Mouse (Mus musculus) liver, embryonic 14.5 days (tissue): ENCODE results near the gene Lsamp. TPM values are rescaled to one million over a fixed set of nuclear protein-coding genes. Genes with fewer than 3 reads are reported as not detected.
A peak's percentile ranks its signal among the peaks of the same experiment; 100 is the strongest.

ENCODE experiments used
- ATAC-seq: fragments of 200-750 bp; cut with Nextera tagmentation; 2 replicates; pipeline ENCODE4 v1.8.0; 2017; ENCODE audit warnings: moderate number of reproducible peaks, mild to moderate bottlenecking, moderate library complexity; ENCODE audit not compliant: insufficient read depth
- DNase-seq, 3 experiments: peaks; one replicate each; pipeline ENCODE4 v3.0.0-alpha.2; 2012 to 2013; ENCODE audit warnings: low read depth in 3 of 3, low spot score in 3 of 3
- H3K27ac ChIP-seq: fragments of 300-500 bp; sonication (generic); 2 replicates; pipeline ENCODE4 v1.5.1; 2014; ENCODE audit warnings: moderate library complexity, mild to moderate bottlenecking, control low read depth, inconsistent platforms
- H3K27me3 ChIP-seq: fragments of 300-500 bp; sonication (generic); 2 replicates; pipeline ENCODE4 v1.6.1; 2014; ENCODE audit warnings: mild to moderate bottlenecking, low read length, moderate library complexity; ENCODE audit not compliant: control insufficient read depth, insufficient read depth
- H3K36me3 ChIP-seq: fragments of 300-500 bp; sonication (generic); replicated peaks from 2 replicates; pipeline ENCODE4 v1.6.1; 2014; ENCODE audit warnings: low read depth; ENCODE audit not compliant: control insufficient read depth, insufficient read depth
- H3K4me1 ChIP-seq, 2 experiments: fragments of 200-500 bp in 1 of 2; fragments of 300-500 bp in 1 of 2; sonication (generic) in 1 of 2; replicated peaks; 2 replicates each; pipeline ENCODE4 v1.6.1; 2012 to 2014; ENCODE audit warnings: antibody characterized with exemption in 1 of 2, inconsistent platforms in 1 of 2, low read length in 1 of 2; ENCODE audit not compliant: control insufficient read depth in 2 of 2, insufficient read depth in 2 of 2
- H3K4me2 ChIP-seq: fragments of 300-500 bp; sonication (generic); 2 replicates; pipeline ENCODE4 v1.6.1; 2014; ENCODE audit warnings: low read depth, mild to moderate bottlenecking, control low read depth, moderate library complexity
- H3K4me3 ChIP-seq, 2 experiments: fragments of 200-500 bp in 1 of 2; fragments of 300-500 bp in 1 of 2; sonication (generic) in 1 of 2; 2 replicates each; pipeline ENCODE4 v1.5.1; 2012 to 2014; ENCODE audit warnings: low read depth in 2 of 2, low read length in 2 of 2, mild to moderate bottlenecking in 2 of 2, control low read depth in 1 of 2, inconsistent platforms in 1 of 2, moderate library complexity in 1 of 2; ENCODE audit not compliant: insufficient read depth in 1 of 2
- H3K9ac ChIP-seq: fragments of 300-500 bp; sonication (generic); replicated peaks from 2 replicates; pipeline ENCODE4 v1.6.1; 2014; ENCODE audit warnings: mild to moderate bottlenecking, control low read depth, moderate library complexity
- H3K9me3 ChIP-seq: fragments of 300-500 bp; sonication (generic); 2 replicates; pipeline ENCODE4 v1.6.1; 2016; ENCODE audit warnings: low read length, mixed read lengths; ENCODE audit not compliant: control insufficient read depth
- CTCF ChIP-seq: IDR thresholded peaks from 2 replicates; pipeline ENCODE4 v1.5.1; 2016; ENCODE audit warnings: antibody characterized with exemption, low read depth, control low read depth
- EP300 ChIP-seq: IDR thresholded peaks from 2 replicates; pipeline ENCODE4 v1.6.1; 2016; ENCODE audit warnings: antibody characterized with exemption, low read depth
- WGBS: fragments of 180-500 bp; shearing (Covaris S2); extraction: QIAGEN DNeasy Blood & Tissue Kit; methylation state at CpG from one replicate; pipeline ENCODE4 v1.1.7; 2014; ENCODE audit not compliant: insufficient replicate concordance; 5-methylcytosine and 5-hydroxymethylcytosine counted together
- polyA plus RNA-seq, 2 experiments: library from polyadenylated mRNA; depleted of rRNA in 1 of 2; stranded (reverse) in 1 of 2; unstranded in 1 of 2; fragments of >200 nt; fragmentation: Nextera tagmentation in 1 of 2; extraction: Ambion mirVana in 1 of 2; gene quantifications; 2 replicates each; pipeline versions ENCODE4 v1.2.1 to v1.2.3; 2012 to 2014

Gene Lsamp
- polyA plus RNA-seq, 2 experiments = 0.03 to 0.06 TPM

DNA sequence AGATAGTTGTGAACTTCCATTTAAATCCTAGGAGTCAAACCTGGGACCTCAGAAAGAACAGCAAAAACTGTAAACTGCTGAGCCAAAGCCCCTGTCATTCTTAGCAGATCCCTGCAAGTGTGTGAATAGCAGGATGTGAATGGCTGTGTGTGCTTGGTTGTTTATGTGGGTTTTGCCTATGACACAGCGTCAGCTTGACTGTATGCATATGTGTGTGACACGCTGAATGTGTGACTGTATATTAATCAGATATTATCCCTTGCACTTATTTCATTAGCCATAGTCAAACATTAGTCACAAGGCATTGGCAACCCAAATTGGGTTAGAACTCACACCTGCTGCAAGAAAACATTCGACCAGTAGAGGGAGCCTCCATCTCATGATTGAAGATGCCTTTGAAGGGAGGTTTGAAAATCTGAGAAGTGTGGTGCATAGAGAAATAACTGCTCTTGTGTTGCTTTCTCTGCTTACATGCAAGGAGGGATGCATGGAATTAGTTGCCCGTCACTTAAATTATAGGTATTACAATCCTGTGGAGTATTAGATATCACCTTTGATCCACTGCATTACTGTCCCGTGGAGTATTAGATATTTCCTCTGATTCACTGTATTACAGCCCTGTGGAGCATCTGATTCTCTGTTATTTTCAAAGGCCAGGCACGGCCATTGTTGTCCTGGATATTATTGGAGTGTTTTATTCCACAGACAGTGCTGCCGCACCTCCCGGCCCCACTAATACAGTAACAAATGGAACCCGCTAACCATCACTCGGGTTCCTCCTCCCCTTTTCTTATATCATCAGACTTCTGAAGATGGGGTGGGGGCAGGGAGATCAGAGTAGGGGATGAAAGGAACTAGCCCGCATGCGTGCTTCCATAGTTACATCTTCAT lies 1274.2 kb downstream of the Lsamp start:
- ATAC-seq (no peak), DNase-seq (no peak)
- no peak overlapping the region for H3K4me2 ChIP-seq
- no peak overlapping the region for H3K4me3 ChIP-seq
- no peaks in the 10 kb centered on the region for H3K36me3 ChIP-seq
- H3K27me3 ChIP-seq = no peaks in the 10 kb centered on the region
- H3K27ac ChIP-seq = no peak overlapping the region
- no peak overlapping the region for H3K9ac ChIP-seq
- H3K4me1 ChIP-seq = no peaks in the 10 kb centered on the region
- peak; percentile 56 for TF ChIP-seq CTCF
- no peak for TF ChIP-seq EP300
- 44% methylated on average over 12 of the region's 12 CpGs for WGBS
- no peaks in the 10 kb centered on the region for H3K9me3 ChIP-seq

DNA sequence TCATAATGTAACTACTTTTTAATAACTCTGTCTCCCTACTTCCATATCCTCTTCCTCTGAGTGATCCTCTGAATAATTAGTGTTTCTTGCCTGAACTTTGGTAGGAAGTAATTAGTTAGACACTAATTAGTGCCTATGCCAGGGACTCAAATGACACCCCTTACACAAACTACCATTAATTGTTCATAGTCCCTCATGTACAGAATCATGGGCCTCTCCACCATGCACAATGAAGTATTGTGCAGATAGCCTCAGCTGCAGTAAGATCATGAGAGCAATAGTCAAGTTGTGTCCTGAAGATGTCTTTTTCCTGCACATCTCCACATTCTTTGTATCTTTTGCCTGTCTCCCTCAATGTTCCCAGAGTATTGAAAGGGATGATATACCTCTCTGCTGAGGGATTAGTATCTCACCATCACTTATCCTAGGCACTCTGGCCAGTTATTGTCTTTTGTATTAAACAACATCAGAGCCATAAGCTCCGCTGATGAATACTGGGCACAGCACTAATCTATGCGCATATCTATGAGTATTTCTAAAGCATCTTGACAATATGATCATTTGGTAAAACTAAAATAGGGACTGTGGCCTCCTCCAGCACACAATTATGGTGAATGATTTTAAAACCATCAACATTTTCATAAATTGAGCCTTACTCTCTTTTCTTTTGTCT lies 1292.0 kb downstream of the Lsamp start:
- Histone ChIP-seq H3K36me3 (no peaks in the 10 kb centered on the region), H3K27ac (no peak overlapping the region), H3K4me1 (no peaks in the 10 kb centered on the region), H3K9me3 (no peaks in the 10 kb centered on the region), H3K27me3 (no peaks in the 10 kb centered on the region), H3K4me3 (no peak overlapping the region), H3K4me2 (no peak overlapping the region), H3K9ac (no peak overlapping the region)
- TF ChIP-seq CTCF = no peak
- no peak for TF ChIP-seq EP300
- ATAC-seq (no peak), DNase-seq (no peak)
- 79% methylated on average over 2 of the region's 2 CpGs for WGBS

DNA sequence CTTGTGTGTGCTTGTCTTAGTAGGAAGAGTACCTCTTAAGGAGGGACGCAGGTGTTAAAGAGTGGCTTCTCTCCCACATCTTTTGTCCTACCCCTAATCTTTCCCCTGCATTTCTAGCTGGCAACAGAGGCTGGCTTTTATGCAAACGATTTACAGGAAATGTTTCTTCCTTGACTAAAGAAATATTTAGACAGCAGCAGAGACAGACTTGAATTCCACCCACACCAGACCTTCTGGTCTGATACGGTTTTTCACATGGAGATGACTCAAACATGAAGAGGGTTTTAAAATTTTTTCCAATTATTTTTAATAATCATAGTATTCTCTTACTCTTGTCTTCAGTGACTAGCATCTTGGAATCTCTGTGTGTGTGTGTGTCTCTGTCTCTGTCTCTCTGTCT lies 1333.8 kb downstream of the Lsamp start:
- DNase-seq = no peak
- Histone ChIP-seq H3K9me3 (no peaks in the 10 kb centered on the region), H3K4me3 (no peak overlapping the region), H3K27ac (no peak overlapping the region), H3K4me2 (no peak overlapping the region), H3K9ac (no peak overlapping the region), H3K36me3 (no peaks in the 10 kb centered on the region), H3K4me1 (no peaks in the 10 kb centered on the region), H3K27me3 (no peaks in the 10 kb centered on the region)
- WGBS = 52% methylated on average over 3 of the region's 3 CpGs
- ATAC-seq = no peak
- TF ChIP-seq CTCF (no peak), EP300 (no peak)

DNA sequence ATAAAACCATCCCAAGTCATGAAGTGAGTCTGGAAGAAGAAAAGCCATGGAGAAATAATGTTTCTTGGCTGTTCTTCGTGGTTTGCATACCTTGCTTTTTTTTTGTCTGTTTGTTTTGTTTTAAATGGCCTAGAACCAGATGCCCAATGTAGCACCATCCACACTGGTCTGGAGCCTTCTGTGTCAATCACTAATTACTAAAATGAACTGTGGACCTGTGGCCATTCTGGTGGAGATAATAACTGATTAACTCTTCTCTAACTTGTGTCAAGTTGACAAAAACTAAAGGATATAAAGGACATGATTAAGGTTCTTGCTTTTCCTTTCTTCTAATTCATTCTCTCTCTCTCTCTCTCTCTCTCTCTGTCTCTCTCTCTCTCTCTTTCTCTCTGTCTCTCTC lies 1359.3 kb downstream of the Lsamp start:
- Histone ChIP-seq H3K4me1 (no peaks in the 10 kb centered on the region), H3K4me2 (no peak overlapping the region), H3K9ac (no peak overlapping the region), H3K4me3 (no peak overlapping the region), H3K27ac (no peak overlapping the region), H3K9me3 (no peaks in the 10 kb centered on the region), H3K36me3 (no peaks in the 10 kb centered on the region), H3K27me3 (no peaks in the 10 kb centered on the region)
- WGBS = 51% methylated on average over 1 of the region's 1 CpGs
- TF ChIP-seq EP300 = no peak
- no peak for TF ChIP-seq CTCF
- DNase-seq (no peak), ATAC-seq (no peak)

DNA sequence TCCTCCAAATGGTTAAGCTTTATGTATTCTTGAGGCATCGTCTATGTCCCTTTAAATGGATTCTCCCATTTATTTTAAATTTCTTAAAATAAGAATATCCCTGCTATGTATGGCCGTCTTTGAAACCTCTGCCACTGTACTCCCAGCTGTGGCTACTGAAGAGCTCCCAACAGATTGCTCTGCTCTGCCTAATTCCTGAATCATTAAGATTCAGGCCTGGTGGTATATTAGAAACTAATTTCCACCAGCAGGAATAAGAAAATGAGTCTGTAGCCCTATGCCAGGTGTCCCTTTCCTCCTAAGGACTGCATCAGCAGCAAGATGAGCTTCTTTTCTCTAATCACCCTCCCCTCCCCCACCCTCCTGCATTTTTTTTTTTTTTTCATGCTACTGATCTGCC lies 1381.0 kb downstream of the Lsamp start:
- Histone ChIP-seq H3K27ac (no peak overlapping the region), H3K4me1 (no peaks in the 10 kb centered on the region), H3K9ac (no peak overlapping the region), H3K4me2 (no peak overlapping the region), H3K4me3 (no peak overlapping the region), H3K36me3 (no peaks in the 10 kb centered on the region), H3K27me3 (no peaks in the 10 kb centered on the region), H3K9me3 (no peaks in the 10 kb centered on the region)
- WGBS = 55% methylated on average over 2 of the region's 2 CpGs
- ATAC-seq = no peak
- DNase-seq = no peak
- TF ChIP-seq CTCF = no peak
- no peak for TF ChIP-seq EP300
